Comparison of ENCODE assay signal across 8 mouse cellular contexts in the genomic region with DNA sequence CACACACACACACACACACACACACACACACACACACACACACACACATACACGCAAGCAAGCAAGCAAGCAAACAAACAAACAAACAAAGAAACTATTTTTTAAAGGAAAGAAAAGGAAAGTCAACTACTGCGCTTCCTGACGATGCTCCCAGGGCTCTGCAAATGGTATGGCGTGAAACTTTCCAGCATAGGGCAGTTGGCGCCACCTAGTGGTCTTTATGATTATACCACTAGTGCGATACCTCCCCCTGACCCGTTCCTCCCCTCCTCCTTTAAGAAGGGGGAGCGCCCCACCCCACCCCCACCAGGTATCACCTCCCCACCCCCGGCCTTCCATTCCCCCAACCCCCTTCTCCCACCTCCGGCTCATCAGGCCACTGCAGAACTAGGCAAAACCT. TPM values are rescaled to one million over a fixed set of nuclear protein-coding genes. Genes with fewer than 3 reads are reported as not detected.
DNase-seq lines count a peak whose midpoint lies in the region; ATAC-seq and TF ChIP-seq lines count a peak whose summit lies in the region.

No protein-coding gene starts in this region.

- no peak overlapping the region for H3K4me3 ChIP-seq in G1E (ENCODE audit: low read depth, low read length)

- TF ChIP-seq CTCF in G1E (IDR thresholded peaks at IDR 0.05; ENCODE audit: low read depth, low read length) = peak; percentile 24; the same call in 1 of the 2 replicates

- H3K27me3 ChIP-seq in G1E (ENCODE audit: insufficient read depth, low read length) = peaks cover 21% of the 10 kb centered on the region

- peaks cover 10% of the 10 kb centered on the region for H3K4me1 ChIP-seq in G1E (ENCODE audit: insufficient read depth, low read depth, low read length)

- peaks cover 2% of the 10 kb centered on the region for H3K9me3 ChIP-seq in G1E (replicated peaks)

- no peaks in the 10 kb centered on the region for H3K36me3 ChIP-seq in G1E (replicated peaks)

- no peak for ATAC-seq in cerebellum, adult (ENCODE audit: insufficient number of reproducible peaks, low FRiP score, low TSS enrichment)
- ATAC-seq in G1E (ENCODE audit: extremely low read depth, insufficient number of reproducible peaks, low FRiP score, poor library complexity, severe bottlenecking) = no peak
- ATAC-seq in megakaryocyte progenitor cell, adult 5-6 weeks (replicated peaks; ENCODE audit: poor library complexity) = peak; percentile 84

- DNase-seq in cerebellum, adult 11 months = peak; percentile 44
- DNase-seq in G1E (ENCODE audit: low spot score) = peak; percentile 59
- peak; percentile 79 to 80 for DNase-seq in cerebellum, postnatal 14 days
- DNase-seq in gastrocnemius, postnatal 10 days = peak; percentile 53
- DNase-seq in kidney, postnatal 10 days = peak; percentile 73
- peak; percentile 33 for DNase-seq in skeletal muscle tissue, adult 2 months (ENCODE audit: low read depth, low spot score)

RNA-seq across cellular contexts. Expression of a gene that starts 9.4 kb away (rescaled TPM):
- total RNA-seq in G1E (2014; fragmentation: Nextera tagmentation) (43.0 and 47.0 TPM in 2 replicates), G1E (2017) (112 and 115 TPM in 2 replicates)
- polyA plus RNA-seq in G1E (2012) = 6.4 and 12.3 TPM in 2 replicates
- total RNA-seq in gastrocnemius, postnatal 10 days (2021) = 10 to 100 TPM; 78.9 to 89.6 TPM
- total RNA-seq in megakaryocyte progenitor cell, adult 5-6 weeks (2015) = 343 TPM in 2 replicates
- 606 and 634 TPM in 2 replicates for total RNA-seq in megakaryocyte progenitor cell, adult 5-6 weeks (2017)
